Mouse (Mus musculus) spleen, adult 2 months (tissue): ENCODE data around the gene Olfr1380. TPM values are rescaled to one million over a fixed set of nuclear protein-coding genes. Genes with fewer than 3 reads are reported as not detected.
"Not testable (repeated sequence)": the region's sequence is repeated elsewhere in the genome, so short reads cannot be mapped to it uniquely, and the experiment has no call there.

Source experiments
- DNase-seq, 2 experiments: peaks; one replicate each; pipeline versions ENCODE4 v3.0.0 to v3.0.0-alpha.2; 2012 to 2021; ENCODE audit warnings: low spot score in 2 of 2, low read depth in 1 of 2
- H3K27ac ChIP-seq: fragments of 200-500 bp; 2 replicates; pipeline ENCODE4 v1.5.1; 2012; ENCODE audit warnings: low read length, inconsistent platforms; ENCODE audit not compliant: insufficient read depth
- H3K27me3 ChIP-seq: fragments of 200-500 bp; 2 replicates; pipeline ENCODE4 v1.6.1; 2012; ENCODE audit warnings: mild to moderate bottlenecking, moderate library complexity, low read length, inconsistent platforms; ENCODE audit not compliant: control insufficient read depth, insufficient read depth
- H3K36me3 ChIP-seq: fragments of 200-500 bp; 2 replicates; pipeline ENCODE4 v1.6.1; 2012; ENCODE audit warnings: mild to moderate bottlenecking, low read length, inconsistent platforms; ENCODE audit not compliant: control insufficient read depth, insufficient read depth
- H3K4me1 ChIP-seq: fragments of 200-500 bp; 2 replicates; pipeline ENCODE4 v1.6.1; 2011; ENCODE audit warnings: inconsistent platforms; ENCODE audit not compliant: control insufficient read depth, insufficient read depth, insufficient read length
- H3K4me3 ChIP-seq: fragments of 200-500 bp; 2 replicates; pipeline ENCODE4 v1.5.1; 2011; ENCODE audit warnings: mild to moderate bottlenecking, inconsistent platforms; ENCODE audit not compliant: insufficient read depth, insufficient read length; ENCODE audit errors: extremely low read depth
- CTCF ChIP-seq: fragments of 200-500 bp; IDR thresholded peaks from 2 replicates; pipeline ENCODE4 v1.5.1; 2011; ENCODE audit warnings: mild to moderate bottlenecking, inconsistent platforms; ENCODE audit not compliant: insufficient read depth, insufficient read length, insufficient replicate concordance; ENCODE audit errors: extremely low read depth
- POLR2A ChIP-seq: fragments of 200-500 bp; IDR thresholded peaks from 2 replicates; pipeline ENCODE4 v1.6.1; 2011; ENCODE audit warnings: low read depth, low read length, inconsistent platforms
- WGBS: fragments of 180-500 bp; shearing (Covaris S2); methylation state at CpG from one replicate; pipeline ENCODE4 v1.1.7; 2018; 5-methylcytosine and 5-hydroxymethylcytosine counted together
- polyA plus RNA-seq: library from polyadenylated mRNA; depleted of rRNA; stranded (reverse); fragments of >200 nt; gene quantifications from 2 replicates; pipeline ENCODE4 v1.2.3, GENCODE M21; 2012

The Olfr1380 gene
- polyA plus RNA-seq, 1 experiment = not detected

- TF ChIP-seq POLR2A (no peak), CTCF (no peak)
- Histone ChIP-seq H3K27ac (no peak overlapping the region), H3K36me3 (no peaks in the 10 kb centered on the region), H3K4me1 (no peaks in the 10 kb centered on the region), H3K4me3 (no peak overlapping the region), H3K27me3 (no peaks in the 10 kb centered on the region)
- no peak for DNase-seq
- 93% methylated on average over 19 of the region's 19 CpGs for WGBS
Observed at GRCm38 (mm10) chr11:49590213-49590612, 33.5 kb downstream of the Olfr1380 start.

GRCm38 (mm10) chr11:49597149-49597548 is 40.5 kb downstream of the Olfr1380 start:
- 72% methylated on average over 2 of the region's 2 CpGs for WGBS
- H3K36me3 ChIP-seq, H3K4me3 ChIP-seq, H3K4me1 ChIP-seq, DNase-seq, H3K27ac ChIP-seq, H3K27me3 ChIP-seq: not testable (repeated sequence)

GRCm38 (mm10) chr11:49608306-49608705 is 51.6 kb downstream of the Olfr1380 start:
- not testable (repeated sequence) for DNase-seq, H3K4me3 ChIP-seq, H3K4me1 ChIP-seq, H3K27me3 ChIP-seq, H3K36me3 ChIP-seq, H3K27ac ChIP-seq
- WGBS = 85% methylated on average over 5 of the region's 5 CpGs

GRCm38 (mm10) chr11:49608938-49609867 is 52.5 kb downstream of the Olfr1380 start, which contains the start of gene Flt4:
Gene Flt4, plus strand, starts transcription at chr11:49609263.
- DNase-seq, H3K4me1 ChIP-seq, H3K36me3 ChIP-seq, H3K27me3 ChIP-seq, H3K27ac ChIP-seq: not testable (repeated sequence)
- peak within 1 kb of the TSS; percentile 47; the same call in 1 of the 2 replicates for H3K4me3 ChIP-seq
- 2% methylated on average over 47 of the region's 61 CpGs for WGBS

GRCm38 (mm10) chr11:49609868-49610824 is 53.5 kb downstream of the Olfr1380 start:
- H3K36me3 ChIP-seq, H3K27ac ChIP-seq, H3K4me1 ChIP-seq, H3K27me3 ChIP-seq, DNase-seq: not testable (repeated sequence)
- peak overlapping the region; percentile 36 for H3K4me3 ChIP-seq
- WGBS = 5% methylated on average over 52 of the region's 52 CpGs

- H3K27ac ChIP-seq, H3K27me3 ChIP-seq, DNase-seq, H3K4me1 ChIP-seq, H3K4me3 ChIP-seq, H3K36me3 ChIP-seq: not testable (repeated sequence)
- WGBS = 63% methylated on average over 3 of the region's 3 CpGs
Observed at GRCm38 (mm10) chr11:49611349-49611748, 54.7 kb downstream of the Olfr1380 start.

- WGBS = 10% methylated on average over 3 of the region's 3 CpGs
Observed at GRCm38 (mm10) chr11:49612154-49612553, 55.5 kb downstream of the Olfr1380 start.

More at GRCm38 (mm10) chr11:49612154-49612553, 55.5 kb downstream of the Olfr1380 start:
- no peak overlapping the region for H3K4me3 ChIP-seq
- no peaks in the 10 kb centered on the region for H3K36me3 ChIP-seq
- H3K27ac ChIP-seq = no peak overlapping the region
- H3K4me1 ChIP-seq = no peaks in the 10 kb centered on the region
- no peak for TF ChIP-seq CTCF
- no peak for TF ChIP-seq POLR2A
- no peaks in the 10 kb centered on the region; the same call in 1 of the 2 replicates for H3K27me3 ChIP-seq
- no peak for DNase-seq
